Mouse (Mus musculus) spleen, adult 2 months (tissue): ENCODE results near the gene 4930519G04Rik.

Experiments used
- CTCF ChIP-seq: fragments of 200-500 bp; IDR thresholded peaks from 2 replicates; pipeline ENCODE4 v1.5.1; 2011; ENCODE audit warnings: mild to moderate bottlenecking, inconsistent platforms; ENCODE audit not compliant: insufficient read depth, insufficient read length, insufficient replicate concordance; ENCODE audit errors: extremely low read depth
- POLR2A ChIP-seq: fragments of 200-500 bp; IDR thresholded peaks from 2 replicates; pipeline ENCODE4 v1.6.1; 2011; ENCODE audit warnings: low read depth, low read length, inconsistent platforms

- no peak for TF ChIP-seq CTCF
- TF ChIP-seq POLR2A = no peak
Observed at GRCm38 (mm10) chr5:114805436-114806350, 47.8 kb upstream of the 4930519G04Rik start.
